Mouse (Mus musculus) layer of hippocampus, adult 2 months (tissue): ENCODE measurements around the gene Lrpap1. TPM values are rescaled to one million over a fixed set of nuclear protein-coding genes. Genes with fewer than 3 reads are reported as not detected.
A peak's percentile ranks its signal among the peaks of the same experiment; 100 is the strongest.

Experiments used
- DNase-seq, 2 experiments: peaks; one replicate each; pipeline ENCODE4 v3.0.0; 2022; ENCODE audit warnings: low spot score in 2 of 2
- H3K27ac ChIP-seq: fragments of 200-600 bp; 2 replicates; pipeline ENCODE4 v1.8.1; 2022
- H3K4me3 ChIP-seq: fragments of 200-600 bp; 2 replicates; pipeline ENCODE4 v1.8.1; 2022; ENCODE audit warnings: mild to moderate bottlenecking
- CTCF ChIP-seq: fragments of 200-600 bp; conservative IDR thresholded peaks from 2 replicates; pipeline ENCODE4 v1.8.1; 2022; ENCODE audit warnings: antibody characterized with exemption, mild to moderate bottlenecking, moderate library complexity
- long read RNA-seq, 2 experiments: library from polyadenylated mRNA; stranded (forward); transcript quantifications; one replicate each; pipeline ENCODE4 v2.0.0; 2021; ENCODE audit warnings: borderline mapping rate in 2 of 2
- total RNA-seq, 2 experiments: library from RNA; stranded (reverse); gene quantifications; 2 replicates each; pipeline ENCODE4 v1.2.3; 2021

Lrpap1 gene
- total RNA-seq, result 100 to 1,000 TPM; 150 to 159 TPM
- long read RNA-seq, experiment 1, transcript Lrpap1-201 (8 exons, 2,981 nt), result major isoform, 264 of 296 reads
- long read RNA-seq, experiment 1, partial matches to known transcripts, result 11 of 296 reads
- long read RNA-seq, experiment 1, other reads (novel, unspliced or antisense), result 20 of 296 reads
- long read RNA-seq, experiment 2, transcript Lrpap1-201 (8 exons, 2,981 nt), result major isoform, 371 of 415 reads
- long read RNA-seq, experiment 2, partial matches to known transcripts, result 6 of 415 reads
- long read RNA-seq, experiment 2, other reads (novel, unspliced or antisense), result 38 of 415 reads

DNA sequence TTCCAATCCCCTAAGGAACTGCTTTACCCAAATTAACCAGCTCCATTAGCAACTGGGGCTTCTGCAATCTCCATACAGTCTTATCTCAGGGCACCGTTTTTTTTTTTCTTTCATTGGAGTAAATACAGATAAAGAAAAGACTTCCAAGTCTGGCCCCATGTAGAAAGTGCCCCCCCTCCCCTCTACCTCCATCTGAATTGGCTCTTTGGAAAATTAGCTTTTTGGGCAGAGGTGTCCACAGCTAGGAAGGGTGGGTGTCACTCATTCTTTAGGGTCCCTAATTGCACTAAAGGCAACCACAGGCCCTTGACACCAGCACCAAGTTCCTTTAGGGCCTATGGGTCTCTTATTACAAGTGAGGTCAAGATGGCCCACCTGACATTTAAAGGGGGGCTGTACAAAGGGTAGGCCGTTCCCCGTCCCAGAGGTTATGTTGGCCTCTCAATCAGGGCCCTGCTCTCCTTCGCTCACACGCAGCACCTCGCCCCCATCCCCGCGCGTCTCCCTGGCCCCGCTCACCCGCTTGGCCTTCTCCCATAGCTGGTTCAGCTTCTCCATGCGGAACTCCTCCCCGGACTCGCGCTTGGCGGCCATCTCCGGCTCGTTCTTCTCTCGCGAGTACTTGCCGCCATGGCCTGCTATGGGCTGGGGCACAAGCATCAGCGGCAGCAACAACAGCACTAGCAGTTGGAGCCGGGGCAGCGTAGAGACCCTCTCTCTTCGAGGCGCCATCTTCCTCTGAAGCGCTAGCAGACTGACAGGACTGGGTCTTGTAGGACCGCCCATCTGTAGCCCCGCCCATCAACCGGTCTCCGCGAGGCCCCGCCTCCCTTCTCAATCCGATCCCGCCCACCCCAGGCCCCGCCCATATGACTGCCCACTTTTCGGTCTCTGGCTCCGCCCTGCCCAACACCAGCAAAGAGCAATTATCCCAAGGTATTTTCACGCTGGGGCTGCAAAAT, at the start of gene Lrpap1:
Gene Lrpap1, minus strand, starts transcription at position 807 of the 962 bp plus-strand sequence.
- TF ChIP-seq CTCF, result no peak
- Histone ChIP-seq H3K4me3 (peak within 1 kb of the TSS; percentile 86), H3K27ac (peak within 1 kb of the TSS; percentile 84)
- DNase-seq, result peak; percentile 89 to 91

DNA sequence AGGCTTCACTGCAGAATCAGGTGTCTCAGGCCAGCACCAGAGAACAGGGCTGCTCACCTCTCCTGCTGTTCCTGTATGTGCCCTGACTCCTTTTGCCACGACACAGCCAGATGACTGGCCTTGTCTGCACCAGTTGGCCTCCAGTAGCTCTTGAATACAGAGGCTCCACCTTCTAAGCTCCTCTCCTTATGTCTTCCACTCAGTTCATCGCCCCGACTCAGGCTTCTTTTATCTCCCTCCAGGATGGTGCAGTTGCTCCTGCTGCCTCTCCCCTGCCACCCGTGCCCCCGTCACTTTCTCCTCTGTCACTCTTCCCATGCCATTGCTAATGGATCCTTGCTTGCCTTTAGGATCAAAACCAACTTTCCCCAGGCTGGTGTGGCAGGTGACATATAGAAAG, 44.4 kb upstream of the Lrpap1 start:
- no peak overlapping the region for H3K4me3 ChIP-seq
- peak overlapping the region; percentile 57; the same call in 1 of the 2 replicates for H3K27ac ChIP-seq
- no peak for DNase-seq
- no peak for TF ChIP-seq CTCF

DNA sequence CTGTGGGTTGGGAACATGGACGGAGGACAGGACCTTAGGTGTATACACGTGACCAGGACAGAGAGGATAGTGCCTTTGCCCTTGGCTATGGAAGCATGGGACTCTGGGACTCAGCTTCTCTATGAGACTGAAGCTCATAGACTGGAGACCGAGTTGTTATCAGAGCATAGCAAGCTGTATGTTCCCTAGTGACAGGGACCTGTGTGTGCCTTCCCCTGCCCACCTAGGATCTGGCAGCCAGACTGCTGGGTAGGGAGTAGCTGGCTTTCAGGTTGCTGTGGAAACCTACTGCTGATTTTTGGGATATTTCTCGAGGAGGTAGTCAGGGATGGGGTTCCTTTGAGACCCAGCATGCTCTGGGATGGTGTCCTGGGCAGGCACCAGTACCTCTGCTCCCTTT, 44.0 kb upstream of the Lrpap1 start:
- DNase-seq, result no peak
- no peak for TF ChIP-seq CTCF
- Histone ChIP-seq H3K4me3 (no peak overlapping the region), H3K27ac (peak overlapping the region; percentile 57)

DNA sequence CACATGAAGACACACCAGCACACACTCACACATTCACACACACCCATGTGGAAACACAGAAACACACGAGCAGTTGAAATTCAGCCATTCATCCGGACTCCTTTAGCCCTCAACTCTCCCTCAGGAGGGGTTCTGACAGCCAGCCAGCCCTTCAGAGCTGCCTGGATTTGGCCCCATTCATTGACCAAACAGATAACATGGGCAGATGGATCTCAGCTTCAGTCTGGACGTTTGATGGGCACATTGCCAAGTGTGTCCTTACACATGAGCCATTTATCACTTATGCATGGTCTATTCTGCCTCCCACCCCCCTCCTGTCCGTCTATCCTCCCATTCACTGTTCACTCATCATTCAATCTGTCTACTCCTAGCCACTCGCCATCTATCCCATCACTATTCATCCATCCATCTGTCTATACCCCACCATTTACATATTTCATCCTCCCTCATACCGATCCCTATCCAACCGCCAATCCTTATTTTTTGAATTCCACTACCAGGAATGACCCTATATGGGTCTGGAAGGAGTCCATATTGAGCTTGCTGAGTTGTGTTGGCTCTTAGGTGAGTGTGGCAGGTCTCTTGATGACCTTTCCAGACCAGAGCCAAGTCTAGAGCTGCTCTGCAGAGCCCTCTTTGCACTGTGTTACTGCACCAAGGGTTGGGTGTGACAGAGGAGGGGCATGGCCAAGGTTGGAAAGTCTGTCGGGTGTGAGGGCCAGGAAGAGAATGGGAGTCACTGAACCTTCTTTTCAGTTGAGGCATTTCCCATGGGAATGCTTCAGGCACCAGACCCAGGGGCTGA, 42.6 kb upstream of the Lrpap1 start:
- peak in 1 of 2 experiments; percentile 29 for DNase-seq
- Histone ChIP-seq H3K27ac (no peak overlapping the region), H3K4me3 (no peak overlapping the region)
- TF ChIP-seq CTCF, result no peak

DNA sequence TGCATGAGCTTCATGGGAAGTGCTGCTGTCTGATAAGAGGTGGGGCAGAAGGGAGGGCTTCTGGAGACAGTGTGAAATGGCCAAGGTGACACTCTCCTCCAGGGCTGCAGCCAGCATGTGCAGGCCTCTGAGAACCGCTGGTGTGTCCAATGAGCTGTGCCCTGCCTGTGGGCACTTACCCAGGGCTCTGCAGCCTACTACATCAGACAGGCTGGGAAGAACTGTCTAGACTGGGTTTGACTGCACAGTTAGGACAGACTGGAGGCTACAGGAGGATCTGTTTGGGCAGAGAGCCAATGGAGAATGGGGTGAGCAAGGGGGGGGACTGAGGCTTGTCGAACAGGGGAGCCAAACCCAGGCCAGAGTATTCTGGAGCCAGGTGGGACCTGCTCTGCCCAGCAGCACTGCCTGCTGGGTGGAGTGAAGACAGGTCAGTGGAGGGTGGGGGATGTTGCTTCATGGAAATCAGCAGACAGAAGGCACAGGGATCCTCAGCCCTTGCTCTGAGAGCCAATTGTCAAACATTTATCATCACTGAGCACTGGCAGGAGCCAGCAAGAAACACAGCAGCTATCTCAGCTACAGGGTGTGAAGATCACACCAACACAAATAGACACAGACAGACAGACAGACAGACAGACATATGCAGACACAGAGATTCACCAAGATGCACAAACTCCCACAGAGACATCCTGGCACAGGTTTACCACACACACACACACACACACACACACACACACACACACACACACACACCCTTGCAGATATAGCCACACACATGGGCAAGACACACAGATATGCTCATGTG, 41.8 kb upstream of the Lrpap1 start:
- Histone ChIP-seq H3K4me3 (no peak overlapping the region), H3K27ac (peak overlapping the region; percentile 1; the same call in 1 of the 2 replicates)
- DNase-seq, result no peak
- no peak for TF ChIP-seq CTCF

DNA sequence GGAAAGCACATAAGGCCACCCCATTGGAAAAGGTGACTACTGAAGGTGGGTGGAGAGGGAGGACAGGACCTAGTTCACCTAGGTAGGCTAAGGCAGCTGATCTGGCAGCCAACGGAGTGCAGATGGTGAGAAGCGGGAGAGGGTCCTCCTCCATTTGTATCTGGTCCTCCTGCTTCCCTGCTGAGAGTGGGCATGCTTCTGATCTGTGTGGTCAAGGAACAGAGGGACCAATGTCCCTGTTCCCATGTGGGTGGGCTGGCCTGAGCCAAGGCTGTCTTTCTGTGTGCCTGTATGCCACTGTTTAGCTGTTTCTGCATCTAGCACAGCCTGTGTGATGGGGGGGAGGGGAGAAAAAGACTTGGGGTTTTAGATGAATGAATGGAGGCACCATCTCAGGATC, 41.2 kb upstream of the Lrpap1 start:
- H3K27ac ChIP-seq, result no peak overlapping the region; the same call in 1 of the 2 replicates
- no peak overlapping the region for H3K4me3 ChIP-seq
- DNase-seq, result no peak
- no peak for TF ChIP-seq CTCF

DNA sequence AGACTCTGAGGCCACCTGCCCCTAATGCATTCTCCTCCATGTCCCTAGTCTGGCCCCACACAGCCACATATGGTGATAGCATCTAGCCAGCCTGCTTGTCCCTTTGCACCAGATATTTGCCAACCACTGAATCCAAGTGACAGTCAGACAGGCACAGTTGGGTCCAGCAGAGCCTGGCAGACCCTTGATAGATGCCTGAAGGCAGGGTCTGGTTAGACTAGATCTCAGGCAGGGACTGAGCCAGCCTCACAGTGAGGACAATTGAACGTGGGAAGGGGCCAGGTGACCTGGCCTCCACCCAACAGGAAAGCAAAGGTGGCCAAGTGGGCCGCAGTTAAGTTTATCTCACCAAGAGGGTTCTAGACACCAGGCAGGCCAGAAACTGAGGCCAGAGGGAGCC, 39.1 kb upstream of the Lrpap1 start:
- Histone ChIP-seq H3K27ac (no peak overlapping the region), H3K4me3 (no peak overlapping the region)
- DNase-seq, result no peak
- TF ChIP-seq CTCF, result no peak

DNA sequence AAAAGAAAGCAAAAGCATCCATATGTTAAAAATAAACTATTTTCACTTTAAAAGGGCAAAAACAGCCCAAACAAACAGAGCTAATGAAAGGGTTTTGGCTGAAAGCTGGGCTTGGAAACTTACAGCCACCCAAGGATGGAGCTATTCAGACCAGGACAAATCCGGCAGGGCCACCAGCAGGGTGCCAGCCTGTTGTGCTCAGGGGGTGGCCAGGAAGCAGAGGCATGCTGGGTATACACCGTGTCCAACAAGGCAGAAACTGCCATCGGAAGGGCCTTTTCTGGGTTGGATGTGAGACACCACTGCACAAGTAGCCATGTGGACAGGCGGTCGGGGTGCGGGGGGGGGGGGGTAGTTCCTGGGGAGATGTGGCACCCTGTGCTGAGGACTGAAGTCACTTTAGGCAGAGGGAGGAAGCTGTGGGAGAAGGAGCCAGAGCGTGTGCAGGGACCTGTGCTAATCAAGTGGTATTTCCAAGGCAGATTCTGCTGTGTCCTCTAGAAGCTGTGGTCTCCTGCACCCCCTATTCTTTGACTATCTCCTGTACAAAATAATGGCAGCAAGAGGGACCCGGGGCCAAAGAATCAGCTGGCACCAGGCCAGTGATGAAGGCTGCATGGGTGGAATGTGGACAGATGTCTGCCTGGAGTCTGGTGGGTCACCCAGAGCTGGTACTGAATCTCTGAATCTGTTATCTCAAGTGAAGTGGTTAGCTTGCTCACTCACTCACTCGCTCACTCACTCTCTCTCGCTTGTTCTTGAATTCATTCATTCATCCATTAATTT, 38.1 kb upstream of the Lrpap1 start:
- no peak for DNase-seq
- 0 out of 2 replicates have a peak, but pooled peaks have one; percentile 7 for TF ChIP-seq CTCF
- no peak overlapping the region for H3K27ac ChIP-seq
- H3K4me3 ChIP-seq, result no peak overlapping the region

DNA sequence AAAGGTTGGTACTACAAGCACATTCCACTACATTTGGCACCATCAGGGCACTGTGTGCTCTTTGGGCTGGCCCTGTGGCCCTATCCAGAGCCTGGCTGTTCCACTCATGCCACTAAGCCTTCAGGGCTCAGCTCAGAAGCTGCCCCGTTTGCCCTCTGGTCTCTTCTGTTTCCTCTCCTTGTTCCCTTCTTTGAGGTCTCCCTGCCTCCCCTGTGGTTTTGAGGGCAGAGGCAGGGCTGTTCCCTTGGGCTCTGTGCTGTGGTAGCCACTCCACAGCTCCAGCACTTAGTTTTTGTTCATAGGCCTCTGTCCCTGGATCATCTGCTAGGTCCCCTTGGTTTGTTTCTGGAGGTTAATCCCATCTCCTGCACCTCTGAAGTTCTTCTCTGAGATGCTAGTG, 37.3 kb upstream of the Lrpap1 start:
- H3K4me3 ChIP-seq, result no peak overlapping the region
- no peak for TF ChIP-seq CTCF
- DNase-seq, result no peak
- H3K27ac ChIP-seq, result no peak overlapping the region

DNA sequence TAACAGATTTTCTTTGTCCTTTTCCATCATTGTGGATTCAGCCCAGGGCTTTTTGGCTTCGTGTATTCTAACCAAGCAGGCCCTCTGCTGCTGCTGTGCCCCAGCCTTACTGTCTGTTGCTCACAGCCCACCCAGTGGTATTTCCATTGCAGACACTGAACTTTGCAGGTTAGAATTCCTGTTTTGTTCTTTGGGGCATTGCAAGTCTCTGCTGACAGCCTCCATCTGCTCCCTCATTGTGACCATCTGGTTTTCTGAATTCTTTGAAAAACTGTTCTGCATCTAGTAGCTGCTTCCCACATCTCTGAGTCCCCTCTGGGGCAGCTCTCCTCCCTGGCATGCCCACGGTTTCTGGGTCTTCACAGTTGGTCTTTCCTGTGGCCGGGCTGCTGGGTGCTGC, 35.8 kb upstream of the Lrpap1 start:
- Histone ChIP-seq H3K27ac (peak overlapping the region; percentile 64), H3K4me3 (no peak overlapping the region)
- no peak for TF ChIP-seq CTCF
- peak; percentile 75 to 80 for DNase-seq

DNA sequence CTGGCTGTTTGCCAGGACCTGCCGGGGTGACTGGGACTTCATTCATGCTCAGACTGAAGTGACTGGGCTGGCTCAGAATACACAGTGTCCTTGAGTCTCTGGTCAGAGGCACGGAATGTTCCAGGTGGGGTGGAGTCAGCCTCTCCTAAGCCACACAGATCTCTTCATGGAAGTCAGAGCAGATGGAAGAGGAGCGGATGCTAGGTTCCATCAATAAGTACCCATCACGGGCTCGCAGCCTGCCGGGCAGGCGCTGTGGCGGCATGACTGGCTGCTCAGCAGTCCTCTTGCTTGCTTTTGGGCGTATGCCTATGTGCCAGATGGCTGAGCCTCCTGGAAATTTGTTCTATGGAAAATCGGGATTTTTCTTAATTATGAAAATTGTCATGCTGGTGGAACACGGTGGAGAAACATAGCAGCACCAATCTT, 32.6 kb upstream of the Lrpap1 start:
- no peak overlapping the region for H3K4me3 ChIP-seq
- no peak for TF ChIP-seq CTCF
- DNase-seq, result peak; percentile 79 to 90
- peak overlapping the region; percentile 87 for H3K27ac ChIP-seq
